28 mouse cellular contexts compared by ENCODE assay signal in the genomic region with DNA sequence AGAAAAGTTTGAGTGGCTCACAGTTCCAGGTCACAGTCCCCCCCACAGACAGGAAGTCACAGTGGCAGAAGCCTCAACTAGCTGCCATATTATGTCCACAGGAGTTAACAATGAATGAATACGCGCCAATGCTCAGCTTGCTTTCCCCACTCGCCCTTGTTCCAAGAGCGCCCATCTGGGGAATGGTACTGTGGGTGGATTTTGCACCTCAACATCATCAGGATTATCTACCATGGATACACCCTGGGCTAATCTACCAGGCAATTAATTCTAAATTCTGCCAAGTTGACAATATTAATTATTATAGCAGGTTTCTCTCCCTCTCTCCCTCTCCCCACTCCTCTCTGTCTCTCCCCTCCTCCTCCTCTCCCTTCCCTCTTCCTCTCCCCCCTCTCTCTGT. TPM values are rescaled to one million over a fixed set of nuclear protein-coding genes. Genes with fewer than 3 reads are reported as not detected.
DNase-seq lines count a peak whose midpoint lies in the region; ATAC-seq lines count a peak whose summit lies in the region.
"Had no signal": no experiment of that assay in that cellular context is flagged by ENCODE, and none has a peak within 500 bp of the region (broad histone marks: within the 10 kb centered on the region; RNA-seq: fewer than 3 reads in every experiment).

No protein-coding gene starts in this region.

- 92% methylated on average over 4 of the region's 4 CpGs for WGBS in embryonic facial prominence, embryonic 13.5 days
- 96% methylated on average over 4 of the region's 4 CpGs for WGBS in embryonic facial prominence, embryonic 10.5 days
- 91% methylated on average over 4 of the region's 4 CpGs for WGBS in forebrain, embryonic 11.5 days

- no peak overlapping the region for H3K4me2 ChIP-seq in embryonic facial prominence, embryonic 13.5 days
- H3K4me2 ChIP-seq in forebrain, embryonic 11.5 days (ENCODE audit: low read depth, low read length, severe bottlenecking): no peak overlapping the region
- H3K4me2 ChIP-seq: heart, embryonic 11.5 days; liver, embryonic 12.5 days; neural tube, embryonic 15.5 days; stomach, embryonic 15.5 days had no signal

- H3K9ac ChIP-seq in embryonic facial prominence, embryonic 13.5 days: no peak overlapping the region
- no peak overlapping the region for H3K9ac ChIP-seq in forebrain, embryonic 11.5 days (ENCODE audit: low read length)
- H3K9ac ChIP-seq: liver, embryonic 12.5 days; neural tube, embryonic 15.5 days; stomach, embryonic 15.5 days had no signal

- intact Hi-C loops in left cerebral cortex, postnatal 4 days (cut with DNase I): no loop called here

- H3K27me3 ChIP-seq in embryonic facial prominence, embryonic 13.5 days: no peaks in the 10 kb centered on the region
- H3K27me3 ChIP-seq in embryonic facial prominence, embryonic 10.5 days (replicated peaks; ENCODE audit: low read depth, poor library complexity, severe bottlenecking): no peaks in the 10 kb centered on the region
- H3K27me3 ChIP-seq in forebrain, embryonic 11.5 days (ENCODE audit: control insufficient read depth, insufficient read depth, low read length): no peaks in the 10 kb centered on the region
- H3K27me3 ChIP-seq: liver, embryonic 12.5 days; neural tube, embryonic 15.5 days; stomach, embryonic 15.5 days had no signal

- H3K27ac ChIP-seq in embryonic facial prominence, embryonic 13.5 days: peak overlapping the region; percentile 69
- no peak overlapping the region for H3K27ac ChIP-seq in embryonic facial prominence, embryonic 10.5 days (replicated peaks)
- no peak overlapping the region for H3K27ac ChIP-seq in forebrain, embryonic 11.5 days (ENCODE audit: low read depth, low read length)
- H3K27ac ChIP-seq: liver, embryonic 12.5 days; midbrain, embryonic 10.5 days; neural tube, embryonic 15.5 days; stomach, embryonic 15.5 days had no signal

- no peak overlapping the region for H3K4me3 ChIP-seq in embryonic facial prominence, embryonic 13.5 days
- H3K4me3 ChIP-seq in embryonic facial prominence, embryonic 10.5 days: no peak overlapping the region
- H3K4me3 ChIP-seq in forebrain, embryonic 11.5 days (ENCODE audit: low read depth, low read length): no peak overlapping the region
- H3K4me3 ChIP-seq: liver, embryonic 12.5 days; midbrain, embryonic 10.5 days; neural tube, embryonic 15.5 days; stomach, embryonic 15.5 days had no signal

- DNase-seq in embryonic facial prominence, embryonic 10.5 days (ENCODE audit: low spot score): no peak
- peak; percentile 4 for DNase-seq in left cerebral cortex, postnatal 4 days
- DNase-seq in left cerebral cortex, adult 8-10 months (ENCODE audit: low spot score in 2 of 2): no peak
- DNase-seq in layer of hippocampus, postnatal 36 days: peak; percentile 40 to 60
- peak; percentile 16 for DNase-seq in telencephalon, adult 2 months (ENCODE audit: low read depth, low spot score)
- DNase-seq in forebrain, embryonic 11.5 days (ENCODE audit: low spot score): no peak
- DNase-seq in kidney, adult 9 months: no peak
- DNase-seq: adrenal gland, postnatal 10 days; cerebellum, adult 9-10 months; gastrocnemius, postnatal 10 days; kidney, adult 18-20 months; lung, adult 18-20 months; lung, postnatal 10 days; right cerebral cortex, adult 18-20 months; thymus, adult 2 months had no signal

- ATAC-seq in embryonic facial prominence, embryonic 13.5 days (ENCODE audit: insufficient number of reproducible peaks, insufficient read depth, low FRiP score, low TSS enrichment, low read depth): no peak
- ATAC-seq in forebrain, embryonic 11.5 days (replicated peaks; ENCODE audit: low FRiP score): no peak
- ATAC-seq: forebrain, embryonic 14.5 days; inflammation-experienced regulatory T-cells, adult 6 months; liver, embryonic 12.5 days had no signal

- H3K4me1 ChIP-seq in embryonic facial prominence, embryonic 13.5 days: peaks cover 8% of the 10 kb centered on the region; the same call in 1 of the 2 replicates
- H3K4me1 ChIP-seq in embryonic facial prominence, embryonic 10.5 days: no peaks in the 10 kb centered on the region
- H3K4me1 ChIP-seq in forebrain, embryonic 11.5 days (replicated peaks; ENCODE audit: control insufficient read depth, insufficient read depth, low read length): no peaks in the 10 kb centered on the region
- H3K4me1 ChIP-seq: liver, embryonic 12.5 days; neural tube, embryonic 15.5 days; stomach, embryonic 15.5 days had no signal

- H3K9me3 ChIP-seq in embryonic facial prominence, embryonic 13.5 days: peaks cover 2% of the 10 kb centered on the region; the same call in 1 of the 2 replicates
- no peaks in the 10 kb centered on the region; the same call in 1 of the 2 replicates for H3K9me3 ChIP-seq in embryonic facial prominence, embryonic 10.5 days
- no peaks in the 10 kb centered on the region for H3K9me3 ChIP-seq in forebrain, embryonic 11.5 days (ENCODE audit: control insufficient read depth, low read length)
- H3K9me3 ChIP-seq: liver, embryonic 12.5 days; neural tube, embryonic 15.5 days; stomach, embryonic 15.5 days had no signal

- peaks cover 54% of the 10 kb centered on the region for H3K36me3 ChIP-seq in embryonic facial prominence, embryonic 13.5 days
- peaks cover 65% of the 10 kb centered on the region for H3K36me3 ChIP-seq in embryonic facial prominence, embryonic 10.5 days (replicated peaks)
- peaks cover 2% of the 10 kb centered on the region for H3K36me3 ChIP-seq in forebrain, embryonic 11.5 days (ENCODE audit: control insufficient read depth, insufficient read depth, low read length)
- H3K36me3 ChIP-seq: stomach, embryonic 15.5 days had no signal

RNA-seq across cellular contexts. Expression of a gene that starts 50.6 kb away (rescaled TPM):
- not detected in 2 replicates for polyA plus RNA-seq in embryonic facial prominence, embryonic 13.5 days (2015; fragmentation: Nextera tagmentation; extraction: Ambion mirVana)
- polyA plus RNA-seq in embryonic facial prominence, embryonic 10.5 days (2016; fragmentation: Nextera tagmentation; extraction: Ambion mirVana): not detected in 2 replicates
- not detected for total RNA-seq in left cerebral cortex, postnatal 4 days (2021)
- not detected for total RNA-seq in left cerebral cortex, adult 8-10 months (2022)
- not detected for total RNA-seq in layer of hippocampus, postnatal 36 days (2021)
- polyA plus RNA-seq in forebrain, embryonic 11.5 days (2014; fragmentation: Nextera tagmentation; extraction: Ambion mirVana): not detected in 2 replicates
- total RNA-seq: adrenal gland, postnatal 10 days; common myeloid progenitor, adult 5-6 weeks; gastrocnemius, postnatal 10 days; granulocyte monocyte progenitor cell, adult 5-6 weeks; heart, postnatal 10 days; left cerebral cortex, postnatal 25 days had no signal
- polyA plus RNA-seq: forebrain, embryonic 14.5 days; heart, embryonic 11.5 days; hindbrain, embryonic 11.5 days; inflammation-experienced regulatory T-cells, adult 6 months; liver, embryonic 12.5 days; midbrain, embryonic 10.5 days; neural tube, embryonic 15.5 days; stomach, embryonic 15.5 days; thymus, adult 2 months had no signal

Comparison
In these comparisons a context has a peak if more than half of its experiments do, and no peak if none do; other contexts are left out.
1. DNase-seq: peak in left cerebral cortex, postnatal 4 days (single experiment), layer of hippocampus, postnatal 36 days (2 of 2) and telencephalon, adult 2 months (single experiment); none in embryonic facial prominence, embryonic 10.5 days (single experiment), left cerebral cortex, adult 8-10 months (0 of 2), forebrain, embryonic 11.5 days (single experiment) and kidney, adult 9 months (single experiment).